Mouse (Mus musculus): ENCODE results near the gene Gstm3.

- TF ChIP-seq CTCF (IDR thresholded peaks at IDR 0.05; ENCODE audit: control insufficient read depth, insufficient read depth, insufficient read length), result no peak
- TF ChIP-seq MYOD1 (IDR thresholded peaks at IDR 0.05; ENCODE audit: control insufficient read depth, insufficient read length, low read depth), result no peak
Observed at GRCm38 (mm10) chr3:107943239-107943990, 25.7 kb downstream of the Gstm3 start, which contains the start of gene Gstm6.

Measured in C2C12 (cell line).